Mouse (Mus musculus): ENCODE results near the gene Gm42420.

Gene Gm42420

GRCm38 (mm10) chr6:39573791-39574554, 11.6 kb upstream of the Gm42420 start, which contains the start of gene Adck2:
Gene Adck2 (plus strand): TSS chr6:39573873.
- peak; percentile 79 for DNase-seq (ENCODE audit: low spot score)

GRCm38 (mm10) chr6:39574555-39574869, 11.0 kb upstream of the Gm42420 start:
- DNase-seq (ENCODE audit: low spot score): peak; percentile 38

- no peak for DNase-seq (ENCODE audit: low spot score)
Observed at GRCm38 (mm10) chr6:39574951-39575350, 10.6 kb upstream of the Gm42420 start.

- no peak for DNase-seq (ENCODE audit: low spot score)
Observed at GRCm38 (mm10) chr6:39579552-39579951, 6.0 kb upstream of the Gm42420 start.

- DNase-seq (ENCODE audit: low spot score): no peak
Observed at GRCm38 (mm10) chr6:39580558-39580957, 5.0 kb upstream of the Gm42420 start.

- no peak for DNase-seq (ENCODE audit: low spot score)
Observed at GRCm38 (mm10) chr6:39581087-39581784, 4.3 kb upstream of the Gm42420 start.

GRCm38 (mm10) chr6:39591481-39591880, 5.9 kb downstream of the Gm42420 start:
- DNase-seq (ENCODE audit: low spot score): no peak

GRCm38 (mm10) chr6:39592401-39593214, 7.1 kb downstream of the Gm42420 start, which contains the start of gene Ndufb2:
Gene Ndufb2 (plus strand): TSS chr6:39592574.
- DNase-seq (ENCODE audit: low spot score): peak; percentile 92

- DNase-seq (ENCODE audit: low spot score): no peak
Observed at GRCm38 (mm10) chr6:39600851-39601250, 15.3 kb downstream of the Gm42420 start.

- DNase-seq (ENCODE audit: low spot score): no peak
Observed at GRCm38 (mm10) chr6:39601828-39602227, 16.3 kb downstream of the Gm42420 start.

GRCm38 (mm10) chr6:39604565-39604964, 19.0 kb downstream of the Gm42420 start:
- no peak for DNase-seq (ENCODE audit: low spot score)

GRCm38 (mm10) chr6:39606056-39606455, 20.5 kb downstream of the Gm42420 start:
- DNase-seq (ENCODE audit: low spot score): no peak

- DNase-seq (ENCODE audit: low spot score): no peak
Observed at GRCm38 (mm10) chr6:39606862-39607261, 21.3 kb downstream of the Gm42420 start.

- DNase-seq (ENCODE audit: low spot score): no peak
Observed at GRCm38 (mm10) chr6:39607365-39607764, 21.8 kb downstream of the Gm42420 start.

GRCm38 (mm10) chr6:39610207-39610606, 24.7 kb downstream of the Gm42420 start:
- no peak for DNase-seq (ENCODE audit: low spot score)

- DNase-seq (ENCODE audit: low spot score): no peak
Observed at GRCm38 (mm10) chr6:39611296-39611695, 25.7 kb downstream of the Gm42420 start.
